Mouse (Mus musculus): ENCODE results near the gene Prpf40b.
A peak's percentile ranks its signal among the peaks of the same experiment; 100 is the strongest.
"Not testable (repeated sequence)": the region's sequence is repeated elsewhere in the genome, so short reads cannot be mapped to it uniquely, and the experiment has no call there.

The Prpf40b gene

DNA sequence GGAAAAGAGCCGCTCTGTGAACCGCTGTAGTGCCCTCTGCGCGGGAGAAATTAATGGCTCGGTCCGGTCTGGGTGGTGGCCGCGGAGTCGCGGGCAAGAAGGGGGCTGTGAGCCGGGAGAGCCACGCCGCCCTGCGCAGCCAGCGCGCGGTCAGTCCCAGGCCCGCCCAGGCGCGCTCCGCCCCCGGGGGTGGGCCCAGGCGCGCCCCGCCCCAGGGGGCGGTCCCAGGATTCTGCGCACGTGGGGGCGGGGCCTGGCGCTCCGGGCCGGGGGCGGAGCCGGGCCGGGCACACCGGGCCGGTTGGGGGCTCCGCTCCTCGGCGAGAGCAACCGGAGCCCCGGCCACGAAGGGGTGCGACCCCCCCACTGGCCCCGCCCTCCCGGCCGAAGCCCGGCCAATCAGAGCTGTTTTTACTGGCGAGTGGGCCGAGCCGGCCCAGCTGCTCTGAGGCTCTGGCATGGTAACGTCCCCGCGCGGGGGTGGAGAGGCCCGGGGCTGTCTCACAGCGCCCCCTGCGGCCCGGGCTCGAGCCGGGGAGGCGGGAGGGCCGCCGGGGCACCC, at the start of gene Prpf40b:
TSS of gene Prpf40b (plus strand) at position 275 of the 562 bp plus-strand sequence.
- peak; percentile 94 for DNase-seq (ENCODE audit: low spot score)

DNA sequence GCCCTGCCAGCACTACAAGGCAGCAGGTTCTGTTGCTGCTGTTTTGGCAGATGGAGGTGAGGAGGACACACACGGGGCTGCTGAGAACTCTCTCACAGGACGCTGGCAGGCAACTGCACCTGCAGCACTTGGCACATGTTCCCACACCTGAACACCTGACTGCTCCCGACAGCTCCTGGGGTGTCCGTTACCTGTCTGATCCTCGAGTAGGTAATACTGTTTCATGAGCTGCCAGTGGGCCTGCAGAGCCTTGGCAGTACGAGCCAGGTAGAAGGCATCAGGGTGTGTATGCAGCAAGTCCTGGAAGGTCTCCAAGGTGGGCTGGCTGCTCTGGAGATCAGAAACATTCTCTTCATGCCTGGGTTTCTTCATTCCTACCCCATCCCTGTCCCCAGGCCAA, 48.2 kb upstream of the Prpf40b start:
- not testable (repeated sequence) for DNase-seq (ENCODE audit: low spot score)

DNA sequence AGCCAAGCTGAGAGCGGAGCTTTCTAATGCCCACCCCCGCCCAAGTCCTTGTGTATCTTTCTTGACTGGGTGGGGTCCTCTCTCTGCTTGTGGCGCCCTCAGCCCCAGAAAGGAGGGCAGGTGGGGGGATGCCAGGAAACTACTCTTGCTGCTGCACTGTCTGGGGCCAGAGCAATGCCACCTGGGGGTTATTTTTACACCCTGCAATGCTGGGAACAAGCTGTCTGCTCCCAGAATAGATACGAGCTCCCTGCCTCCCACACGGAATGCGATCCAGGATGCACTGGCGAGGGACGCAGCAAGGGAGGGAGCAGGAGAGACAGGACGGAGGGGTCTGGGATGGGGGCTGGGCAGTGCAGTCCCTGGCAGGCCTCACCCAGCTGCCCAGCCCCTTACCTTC, 45.9 kb upstream of the Prpf40b start:
- no peak for DNase-seq (ENCODE audit: low spot score)

DNA sequence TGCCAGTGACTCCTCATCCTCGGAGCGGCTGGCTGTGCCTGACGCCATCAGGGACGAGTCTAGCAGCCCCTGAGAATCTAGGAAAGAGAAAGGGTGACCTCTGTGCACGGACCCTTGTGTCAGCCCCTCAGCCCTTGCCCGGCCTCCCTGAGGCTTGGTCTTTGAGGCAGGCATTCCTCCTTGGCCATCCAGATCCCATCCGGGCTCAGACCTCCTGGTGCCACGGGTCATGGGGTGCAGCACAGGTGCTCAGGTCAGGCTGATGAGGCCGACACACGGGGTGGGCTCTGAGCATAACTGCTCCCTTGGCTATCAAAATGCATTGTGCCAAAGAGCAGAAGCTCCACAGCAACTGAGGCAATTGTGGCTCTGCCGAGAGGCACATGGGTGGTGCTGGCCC, 44.9 kb upstream of the Prpf40b start:
- no peak for DNase-seq (ENCODE audit: low spot score)

DNA sequence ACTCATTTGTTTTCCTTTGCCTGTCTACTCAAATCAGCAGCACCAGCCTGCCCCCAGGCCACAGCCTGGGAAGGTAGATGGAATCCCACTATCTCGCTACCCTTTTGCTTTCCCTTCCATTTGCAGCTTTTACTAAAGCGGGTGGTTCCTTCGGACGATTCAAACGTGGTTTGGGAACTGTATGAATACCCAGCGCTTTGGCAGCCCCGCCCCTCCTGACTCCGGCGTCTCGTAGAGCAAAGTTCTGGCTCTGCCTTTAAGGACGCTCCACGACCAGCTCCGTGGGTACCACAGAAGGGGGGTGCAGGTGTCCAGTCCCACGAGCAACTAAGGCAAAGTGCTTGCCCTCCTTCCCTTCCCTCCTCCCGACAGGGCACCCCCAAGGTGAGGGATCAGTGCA, 43.8 kb upstream of the Prpf40b start:
- peak; percentile 31 for DNase-seq (ENCODE audit: low spot score)

DNA sequence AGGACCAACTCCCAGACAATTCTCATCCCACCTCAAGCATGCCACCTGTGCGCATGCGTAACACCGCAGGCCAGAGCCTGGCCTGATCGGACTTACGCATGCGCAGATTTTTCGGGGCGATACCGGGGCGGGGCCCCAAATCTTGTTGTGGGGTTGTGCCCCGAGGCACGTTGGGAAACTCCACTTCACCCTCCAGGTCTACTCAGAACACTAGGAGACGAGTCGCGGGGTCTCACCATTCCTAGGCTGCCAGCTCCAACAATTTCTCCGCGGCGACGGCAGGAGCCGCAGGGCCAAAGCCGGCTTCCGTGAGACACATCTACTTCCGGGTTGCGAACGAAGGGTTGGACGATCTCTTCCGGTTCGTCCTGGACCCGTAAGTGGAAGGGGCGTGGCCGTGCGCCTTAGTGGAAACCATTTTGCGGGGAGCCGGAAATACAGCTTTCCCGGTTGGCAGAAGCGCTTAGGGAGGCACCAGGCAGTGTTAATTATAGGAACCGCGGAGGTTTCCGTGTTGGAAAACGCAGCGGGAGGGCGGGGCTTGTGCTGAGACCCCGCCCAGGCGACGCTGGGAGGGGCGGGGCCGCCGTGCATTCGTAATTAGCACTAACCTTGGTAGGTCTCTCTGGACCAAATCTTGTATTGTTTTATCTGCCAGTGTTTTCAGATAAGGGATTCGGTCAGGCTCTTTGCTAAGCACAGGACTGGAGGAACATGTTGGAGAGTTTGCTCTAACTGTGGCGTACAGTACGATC, 43.1 kb upstream of the Prpf40b start, which contains the start of gene Mcrs1:
TSS of gene Mcrs1 (minus strand) at position 336 of the 755 bp plus-strand sequence.
- DNase-seq (ENCODE audit: low spot score), result peak; percentile 98

DNA sequence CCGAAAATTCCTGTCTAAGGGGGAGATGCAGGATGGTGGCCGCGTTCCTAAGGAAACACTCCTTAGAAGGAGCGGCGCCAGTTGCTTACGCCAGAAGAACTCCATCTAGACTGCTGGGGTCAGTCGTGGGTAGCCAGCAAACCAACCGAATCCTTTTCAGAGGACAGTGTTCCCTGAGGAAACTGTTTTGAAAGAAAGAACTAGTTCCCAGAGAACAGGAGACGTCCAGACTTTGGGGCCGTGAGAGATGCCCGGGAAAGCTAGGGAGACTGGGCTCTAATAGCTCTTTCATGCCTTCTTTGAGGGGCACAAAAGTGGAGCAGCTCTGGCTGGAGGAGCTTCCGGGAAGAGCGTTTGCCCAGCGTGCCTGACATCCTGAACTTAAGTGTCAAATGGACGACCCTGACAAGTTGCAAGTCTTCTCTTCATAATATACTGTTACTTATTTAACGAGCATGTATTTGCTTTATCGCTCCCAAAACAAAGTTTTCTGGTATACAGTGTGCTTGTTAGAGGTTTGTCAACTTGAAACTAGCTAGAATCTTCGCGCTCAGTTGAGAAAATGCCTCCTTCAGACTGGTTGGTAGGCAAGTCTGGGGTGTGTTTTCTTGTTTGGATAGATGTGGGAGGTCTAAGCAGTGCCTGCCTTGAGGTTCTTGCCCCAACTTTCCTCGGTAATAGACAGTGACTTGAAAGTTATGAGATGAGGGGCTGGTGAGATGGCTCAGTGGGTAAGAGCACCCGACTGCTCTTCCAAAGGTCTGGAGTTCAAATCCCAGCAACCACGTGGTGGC, 42.3 kb upstream of the Prpf40b start:
- peak; percentile 70 for DNase-seq (ENCODE audit: low spot score)

DNA sequence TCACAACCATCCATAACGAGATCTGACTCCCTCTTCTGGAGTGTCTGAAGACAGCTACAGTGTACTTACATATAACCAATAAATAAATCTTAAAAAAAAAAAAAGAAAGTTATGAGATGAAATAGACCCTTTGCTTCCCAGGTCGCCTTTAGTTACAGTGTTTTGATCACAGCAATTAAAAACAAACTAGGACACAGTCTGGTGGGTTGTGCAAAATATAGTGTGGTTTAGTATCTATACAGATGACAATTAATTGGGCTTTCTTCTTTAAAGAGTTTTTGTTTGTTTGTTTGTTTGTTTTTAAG, 41.8 kb upstream of the Prpf40b start:
- DNase-seq (ENCODE audit: low spot score), result not testable (repeated sequence)

DNA sequence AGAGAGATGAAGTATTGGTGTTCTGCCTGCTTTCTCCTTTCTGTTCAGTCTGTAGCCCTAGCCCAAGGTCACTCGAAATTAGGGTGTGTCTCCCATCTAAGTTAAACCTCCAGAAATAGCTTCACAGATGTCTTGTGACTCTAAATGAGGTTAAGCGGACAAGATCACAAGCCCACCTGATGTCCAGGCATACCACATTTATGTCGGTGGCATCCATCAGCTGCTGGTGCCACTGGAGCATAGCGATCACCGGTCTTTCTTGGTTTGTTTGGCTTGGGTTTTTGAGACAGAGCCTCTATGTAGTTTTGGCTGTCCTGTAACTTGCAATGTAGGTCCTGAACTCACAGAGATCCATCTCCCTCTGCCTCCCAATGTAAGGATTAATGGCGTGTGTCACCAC, 41.1 kb upstream of the Prpf40b start:
- DNase-seq (ENCODE audit: low spot score), result no peak

DNA sequence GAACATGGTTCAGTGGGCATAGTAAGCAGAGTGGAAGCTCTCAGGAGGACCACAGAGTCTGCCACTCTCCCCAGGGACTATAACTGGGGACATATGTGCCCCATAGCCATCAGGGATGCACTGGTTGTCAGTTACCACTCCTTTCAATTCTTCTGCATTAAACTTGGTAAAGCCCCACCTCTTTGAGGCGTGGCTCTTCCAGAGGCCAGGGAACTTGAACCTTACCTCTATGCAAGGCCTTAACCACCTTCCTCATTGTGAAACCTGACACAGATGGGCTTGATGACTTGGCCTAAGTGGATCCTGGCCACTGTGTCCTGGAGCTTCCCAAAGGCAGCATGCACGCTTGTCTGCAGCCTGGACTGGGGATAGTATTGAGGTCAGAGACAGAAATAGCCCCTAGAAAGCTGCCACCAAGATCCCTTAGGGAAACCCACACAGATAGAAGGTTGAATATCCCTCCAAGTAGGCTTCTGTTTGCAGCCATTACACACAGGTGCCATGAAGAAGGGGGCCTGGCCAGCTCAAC, 40.3 kb upstream of the Prpf40b start:
- no peak for DNase-seq (ENCODE audit: low spot score)

DNA sequence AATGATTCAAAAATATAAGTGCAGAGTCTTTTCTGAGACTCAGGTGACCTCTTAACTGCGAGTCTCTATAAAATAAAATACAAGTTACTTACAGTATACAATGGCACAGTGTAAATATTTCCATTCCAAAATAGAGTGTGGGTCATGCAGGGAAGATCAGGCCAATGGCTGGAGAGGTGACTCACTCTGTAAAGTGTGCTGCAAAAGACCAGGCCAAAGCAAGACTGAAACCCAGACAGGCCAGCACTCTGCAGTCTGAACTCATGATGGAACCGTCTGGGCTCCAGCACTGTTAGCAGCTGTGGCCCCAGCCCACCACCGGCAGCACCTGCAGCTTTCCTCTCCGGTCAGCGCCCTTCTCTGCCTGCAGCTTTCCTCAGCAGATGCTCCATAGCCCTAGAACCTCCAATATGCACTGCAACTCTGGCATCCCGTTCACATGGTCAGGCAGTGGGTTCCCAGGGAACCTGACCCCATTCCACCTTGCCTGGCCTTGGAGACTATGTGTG, 39.6 kb upstream of the Prpf40b start:
- DNase-seq (ENCODE audit: low spot score), result no peak

DNA sequence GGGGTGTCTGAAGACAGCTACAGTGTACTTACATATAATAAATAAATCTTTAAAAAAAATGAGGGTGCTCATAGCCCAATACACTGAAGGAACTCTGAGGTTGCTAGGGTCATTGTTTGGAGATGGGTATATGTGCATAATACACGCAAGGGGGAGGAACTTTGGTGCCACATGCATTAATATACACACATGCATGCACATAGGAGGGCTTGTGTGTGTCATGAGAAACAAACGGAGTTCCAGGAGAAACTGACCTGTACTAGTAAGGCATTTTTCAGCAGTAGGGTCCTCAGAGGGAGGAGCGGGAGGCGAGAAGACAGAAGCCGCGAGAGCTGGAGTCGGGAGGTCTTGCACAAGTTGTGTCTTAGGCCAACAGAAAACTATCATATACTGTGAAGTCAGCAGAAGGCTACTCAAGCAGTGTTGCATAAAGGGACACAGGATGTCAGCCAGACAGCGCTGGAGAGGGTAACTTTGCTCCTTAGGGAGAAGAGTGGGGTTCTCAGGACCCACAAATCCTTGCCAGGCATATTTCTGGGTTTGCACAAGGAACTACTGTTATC, 35.6 kb upstream of the Prpf40b start:
- DNase-seq (ENCODE audit: low spot score), result no peak

DNA sequence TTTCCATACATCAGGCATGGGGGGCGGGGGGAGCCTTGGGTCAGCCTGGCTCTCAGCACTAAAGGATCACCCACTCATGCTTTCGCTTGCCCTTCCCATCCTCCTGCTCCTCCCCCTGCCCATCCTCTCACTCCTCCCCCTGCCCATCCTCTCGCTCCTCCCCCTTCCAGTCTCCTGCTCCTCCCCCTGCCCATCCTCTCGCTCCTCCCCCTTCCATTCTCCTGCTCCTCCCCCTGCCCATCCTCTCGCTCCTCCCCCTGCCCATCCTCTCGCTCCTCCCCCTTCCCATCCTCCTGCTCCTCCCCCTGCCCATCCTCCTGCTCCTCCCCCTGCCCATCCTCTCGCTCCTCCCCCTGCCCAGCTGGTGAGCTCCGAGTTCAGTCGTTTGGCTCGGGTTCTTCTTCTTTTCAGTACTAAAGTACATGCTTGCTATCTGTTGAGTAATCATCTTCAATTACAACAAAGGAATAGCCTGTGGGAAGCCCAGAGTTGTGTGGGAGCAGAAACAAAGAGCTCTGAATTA, 35.1 kb upstream of the Prpf40b start:
- peak; percentile 83 for DNase-seq (ENCODE audit: low spot score)

DNA sequence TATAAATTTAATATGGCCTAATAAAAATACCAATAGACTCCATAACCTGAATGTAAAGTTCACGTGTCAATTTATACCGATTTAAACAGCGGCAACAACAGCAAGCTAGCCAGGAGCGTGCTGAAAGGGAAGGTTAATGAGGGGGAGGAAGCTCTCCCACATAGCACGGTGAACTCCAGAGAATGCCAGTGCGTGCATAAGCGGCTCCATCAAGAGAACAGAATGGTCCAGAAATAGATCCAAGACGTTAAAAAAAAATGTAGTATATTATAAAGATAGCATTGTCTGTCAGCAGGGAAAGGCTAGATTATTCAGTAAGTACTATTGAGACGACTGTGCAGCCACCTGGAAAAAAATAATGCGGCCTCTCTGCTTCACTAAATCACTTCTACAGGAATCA, 32.2 kb upstream of the Prpf40b start:
- DNase-seq (ENCODE audit: low spot score), result no peak

DNA sequence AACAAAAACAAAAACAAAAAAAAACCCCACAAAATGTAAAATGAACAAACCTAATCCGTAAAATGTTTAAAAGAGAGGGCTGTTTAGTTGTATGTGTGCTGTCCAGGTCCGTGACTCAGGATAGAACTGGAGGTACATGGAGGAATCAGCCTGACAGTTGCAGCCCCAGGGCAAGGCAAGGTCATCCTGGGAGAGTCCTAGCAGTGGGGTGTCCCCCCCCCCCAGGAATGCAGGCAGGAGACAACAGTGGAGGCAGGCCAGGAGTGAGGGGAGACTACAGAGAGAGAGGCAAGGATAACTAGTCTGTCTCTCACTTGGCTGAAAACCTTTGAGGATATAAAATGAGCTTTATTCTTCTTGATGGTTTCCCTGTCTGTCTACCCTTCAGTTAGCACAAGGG, 30.5 kb upstream of the Prpf40b start:
- no peak for DNase-seq (ENCODE audit: low spot score)

DNA sequence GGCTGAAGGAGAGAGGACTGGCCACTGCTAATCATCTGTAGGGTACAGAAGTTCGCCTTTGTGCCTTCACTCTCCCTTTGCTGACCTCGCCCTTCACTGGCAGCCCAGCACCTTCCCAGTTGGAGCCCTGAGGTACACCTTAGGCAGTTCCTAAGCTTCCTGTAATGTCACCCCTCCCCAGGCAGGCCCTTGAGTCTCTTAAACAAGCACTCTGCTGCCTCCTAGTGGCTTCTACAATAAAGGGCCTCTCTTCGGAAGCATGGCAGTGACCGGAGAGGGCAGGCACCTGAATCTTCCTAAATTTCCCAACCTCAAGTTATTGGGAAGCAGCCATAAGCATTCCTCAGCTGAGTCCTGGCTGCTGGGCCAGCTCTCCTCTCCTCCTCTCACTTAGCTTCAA, 29.2 kb upstream of the Prpf40b start:
- peak; percentile 78 for DNase-seq (ENCODE audit: low spot score)

DNA sequence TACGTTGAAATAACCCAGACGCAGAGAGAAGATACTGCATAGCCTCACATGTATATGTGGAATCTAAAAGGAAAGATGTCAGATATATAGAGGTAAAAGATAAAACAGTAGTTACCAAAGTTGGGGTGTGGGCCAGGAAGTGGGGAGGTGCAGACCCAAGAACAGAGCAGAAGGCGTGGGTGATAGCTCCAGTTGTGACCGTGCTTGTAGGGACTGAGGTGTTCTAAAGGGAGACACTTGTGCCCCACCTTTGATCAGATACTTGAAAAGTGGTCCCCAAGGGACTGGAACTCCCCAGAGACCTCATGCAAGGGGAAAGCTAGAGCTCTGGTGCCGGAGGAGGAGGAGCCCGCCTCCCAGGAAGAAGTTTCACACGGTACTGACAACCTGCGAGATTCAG, 18.8 kb upstream of the Prpf40b start:
- no peak for DNase-seq (ENCODE audit: low spot score)

DNA sequence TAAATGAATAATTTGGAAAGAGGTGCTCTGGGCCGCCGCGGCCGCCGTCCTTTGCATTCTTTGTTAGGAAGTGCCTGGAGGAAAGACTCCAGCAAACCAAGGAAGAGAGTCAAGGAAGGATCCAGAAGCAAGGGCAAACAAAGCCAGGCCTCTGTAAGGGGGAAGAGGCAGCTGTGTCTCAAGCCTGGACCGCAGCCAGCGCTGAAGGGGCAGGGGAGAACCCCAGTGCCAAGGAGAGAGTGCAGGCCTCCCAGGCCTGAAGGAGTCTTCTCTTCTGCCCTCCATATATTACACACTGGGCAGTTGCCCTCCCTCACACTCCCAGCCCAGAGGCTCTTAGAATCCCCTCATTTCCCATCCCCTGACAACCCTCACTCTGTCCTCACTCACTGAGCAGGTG, 16.6 kb upstream of the Prpf40b start:
- DNase-seq (ENCODE audit: low spot score), result no peak

DNA sequence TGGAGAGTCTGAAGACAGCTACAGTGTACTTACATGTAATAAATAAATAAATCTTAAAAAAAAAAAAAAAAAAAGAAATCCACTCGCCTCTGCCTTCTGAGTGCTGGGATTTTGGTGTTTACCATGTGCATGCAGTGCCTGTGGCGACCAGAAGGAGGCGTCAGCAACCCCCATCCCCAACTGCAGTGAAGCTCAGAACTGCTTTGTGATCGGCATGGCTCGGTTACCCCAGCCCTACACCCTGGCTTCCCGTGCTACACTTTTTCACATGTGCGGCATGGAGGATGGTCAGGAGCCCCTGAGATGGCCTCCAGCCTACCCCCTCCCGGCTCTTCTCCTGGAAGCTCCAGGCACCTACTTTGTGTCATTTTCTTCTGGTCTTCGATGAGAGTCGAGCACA, 11.4 kb upstream of the Prpf40b start:
- no peak for DNase-seq (ENCODE audit: low spot score)

DNA sequence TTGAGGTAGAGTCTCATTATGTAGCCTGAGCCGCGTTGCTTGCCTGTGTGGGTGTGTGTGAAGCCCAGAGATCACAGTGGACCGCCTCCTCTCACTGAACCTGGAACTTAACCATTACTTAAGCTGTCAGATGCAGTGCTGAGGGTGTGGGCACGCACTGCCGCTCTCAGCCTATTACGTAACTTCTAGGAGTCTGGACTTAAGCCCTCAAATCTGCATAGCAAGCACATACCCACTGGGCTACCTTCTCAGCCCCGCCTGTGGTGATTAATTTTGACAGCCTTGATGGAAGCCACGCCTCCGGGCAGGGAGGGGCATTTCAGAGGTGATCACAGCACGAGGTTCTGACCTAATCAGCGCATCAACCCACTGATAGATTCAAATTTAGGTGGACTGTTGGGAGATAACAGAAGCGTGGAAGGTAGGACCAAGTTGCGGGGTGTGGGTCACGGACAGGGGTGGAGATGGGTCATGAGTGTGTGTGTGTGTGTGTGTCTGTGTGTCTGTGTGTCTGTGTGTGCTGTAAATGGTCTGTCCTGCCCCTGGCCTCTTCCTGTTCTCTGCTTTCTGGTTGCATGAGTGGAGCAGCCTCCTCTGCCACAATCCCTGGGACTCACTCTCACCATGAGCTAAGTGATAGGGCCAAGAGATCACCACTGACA, 10.2 kb upstream of the Prpf40b start:
- peak; percentile 21 for DNase-seq (ENCODE audit: low spot score)

DNA sequence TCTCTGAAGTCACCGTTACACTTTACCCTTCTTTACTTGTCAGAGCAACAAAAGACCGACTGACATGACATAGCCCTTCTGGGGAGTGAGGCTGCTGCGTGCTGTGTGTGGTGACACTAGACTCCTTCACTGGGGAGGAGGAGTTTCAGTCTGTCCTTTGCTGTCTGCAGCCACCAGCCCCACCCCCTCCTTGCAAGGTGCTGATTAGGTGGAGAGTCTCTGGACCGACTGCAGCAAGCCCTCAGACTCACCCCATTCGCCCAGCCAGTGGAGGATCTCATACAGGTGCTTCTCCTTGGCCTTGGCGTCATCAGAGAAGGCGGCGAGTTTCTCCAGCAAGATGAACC, 9.7 kb upstream of the Prpf40b start:
- no peak for DNase-seq (ENCODE audit: low spot score)

DNA sequence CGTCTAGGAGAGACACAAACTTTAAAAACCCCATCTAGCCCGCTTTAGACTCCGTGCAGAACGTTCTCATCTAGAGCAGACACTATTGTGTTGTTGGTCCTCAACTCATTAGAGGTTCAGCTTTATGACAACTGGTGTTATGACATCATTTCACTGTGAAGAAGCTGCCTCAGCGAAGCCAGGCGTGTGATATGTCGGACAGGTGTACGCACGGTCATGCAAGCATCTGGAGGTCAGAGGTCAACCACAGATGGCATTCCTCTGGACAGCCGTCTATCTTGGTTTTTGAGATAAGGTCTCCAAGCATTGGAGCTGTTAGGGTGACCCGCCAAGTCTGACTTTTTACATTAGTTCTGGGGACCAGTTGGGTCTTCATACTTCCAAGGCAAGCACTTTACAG, 4.3 kb upstream of the Prpf40b start:
- no peak for DNase-seq (ENCODE audit: low spot score)

Measured in urinary bladder, postnatal 14 days (tissue).